Mouse (Mus musculus): Measurements from ENCODE around the gene Sfxn1.

DNA sequence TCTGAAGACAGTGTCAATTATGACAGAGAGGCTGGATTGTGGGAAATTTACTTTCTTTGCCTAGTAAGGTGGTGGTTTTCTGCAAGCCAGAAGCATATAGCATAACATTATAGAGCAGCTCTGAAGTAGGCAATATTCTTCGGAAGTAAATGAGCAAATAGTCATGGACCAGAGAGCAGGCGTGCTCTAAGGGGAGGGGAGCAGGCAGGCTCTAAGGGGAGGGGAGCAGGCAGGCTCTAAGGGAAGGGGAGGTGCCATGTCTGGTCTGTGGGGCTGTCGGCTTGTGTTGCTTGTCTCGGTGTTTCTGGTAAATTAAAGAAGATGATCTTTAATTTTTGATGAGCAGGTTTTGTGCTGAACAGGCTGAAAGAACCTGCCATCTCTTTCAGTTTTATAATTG is 12.5 kb downstream of the Sfxn1 start:
- TF ChIP-seq CTCF (IDR thresholded peaks at IDR 0.05; ENCODE audit: insufficient read depth, low read length) (no peak), POLR2A (IDR thresholded peaks at IDR 0.05; ENCODE audit: borderline replicate concordance, extremely low read depth, low read depth, low read length) (no peak)
